Mouse (Mus musculus): Measurements from ENCODE around the gene Cracr2a.
A peak's percentile ranks its signal among the peaks of the same experiment; 100 is the strongest.

DNA sequence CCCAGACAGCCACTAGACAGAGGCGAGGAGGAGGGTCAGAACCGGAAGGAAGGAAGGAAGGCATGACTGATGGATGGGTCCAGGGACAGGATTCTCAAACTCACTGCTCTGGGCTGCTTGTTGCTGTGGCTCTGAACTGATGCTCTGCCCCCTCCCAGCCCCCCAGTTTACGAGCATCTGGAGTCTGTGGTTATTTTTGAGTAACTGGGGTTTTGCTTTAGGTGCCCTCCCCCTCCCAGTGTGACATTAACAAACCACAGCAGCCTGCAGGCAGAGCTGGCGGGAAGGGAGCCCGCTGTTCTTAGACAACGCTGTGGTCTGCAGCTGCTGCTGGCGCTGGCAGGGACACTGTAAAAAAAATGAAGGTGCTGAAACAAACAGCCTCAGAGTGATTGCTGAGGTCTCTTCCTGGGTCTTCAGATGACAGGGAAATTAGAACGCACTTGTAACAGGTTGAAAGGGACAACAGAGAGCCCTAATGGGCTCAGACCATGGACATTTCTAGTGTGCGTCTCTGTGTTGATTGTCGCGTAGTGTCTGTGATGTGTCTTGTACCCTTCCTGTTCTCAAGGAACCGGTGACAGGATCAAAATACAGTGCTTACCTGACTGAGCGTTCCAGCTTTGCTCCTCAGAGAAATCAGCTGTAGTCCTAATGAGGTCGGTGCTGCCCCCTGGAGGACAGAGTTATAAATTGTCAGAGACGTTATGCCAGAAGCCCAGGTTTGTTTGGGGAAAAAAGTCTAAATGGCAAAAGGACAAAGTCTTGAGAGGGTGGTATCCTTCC lies 21.4 kb downstream of the Cracr2a start:
- TF ChIP-seq CTCF (IDR thresholded peaks at IDR 0.05; ENCODE audit: low read depth) (peak; percentile 87), EP300 (IDR thresholded peaks at IDR 0.05; ENCODE audit: low read depth) (no peak)

All from liver, embryonic 14.5 days (tissue).